Mouse (Mus musculus) lung, postnatal 0 days (tissue): ENCODE measurements at regions not wholly inside any gene's neighbourhood (a gene's known extent, or its start where the extent isn't known, plus 50 kb on each side); places are given as distances from the start of the nearest gene placed in this dataset.

Experiments
- ATAC-seq: fragments of 200-750 bp; cut with Nextera tagmentation; 2 replicates; pipeline ENCODE4 v1.8.0; 2017; ENCODE audit warnings: moderate library complexity
- DNase-seq: peaks from one replicate; pipeline ENCODE4 v3.0.0-alpha.2; 2016; ENCODE audit warnings: low spot score
- H3K27ac ChIP-seq: fragments of 300-500 bp; sonication (generic); 2 replicates; pipeline ENCODE4 v1.5.1; 2014; ENCODE audit warnings: antibody characterized with exemption, mild to moderate bottlenecking, low read length, mixed read lengths
- H3K27me3 ChIP-seq: fragments of 300-500 bp; sonication (generic); replicated peaks from 2 replicates; pipeline ENCODE4 v1.6.1; 2014; ENCODE audit warnings: low read length, mixed read lengths; ENCODE audit not compliant: insufficient read depth
- H3K36me3 ChIP-seq: fragments of 300-500 bp; sonication (generic); 2 replicates; pipeline ENCODE4 v1.6.1; 2014; ENCODE audit warnings: low read length, mixed read lengths; ENCODE audit not compliant: insufficient read depth
- H3K4me1 ChIP-seq: fragments of 300-500 bp; sonication (generic); 2 replicates; pipeline ENCODE4 v1.6.1; 2014; ENCODE audit warnings: antibody characterized with exemption, low read depth, low read length, mixed read lengths; ENCODE audit not compliant: insufficient read depth
- H3K4me2 ChIP-seq: fragments of 300-500 bp; sonication (generic); replicated peaks from 2 replicates; pipeline ENCODE4 v1.6.1; 2014; ENCODE audit warnings: low read depth, mild to moderate bottlenecking, low read length, moderate library complexity, mixed read lengths
- H3K4me3 ChIP-seq: fragments of 300-500 bp; sonication (generic); 2 replicates; pipeline ENCODE4 v1.5.1; 2014; ENCODE audit warnings: low read depth, low read length
- H3K9ac ChIP-seq: fragments of 300-500 bp; sonication (generic); replicated peaks from 2 replicates; pipeline ENCODE4 v1.6.1; 2014; ENCODE audit warnings: low read depth, mild to moderate bottlenecking
- H3K9me3 ChIP-seq: fragments of 300-500 bp; sonication (generic); 2 replicates; pipeline ENCODE4 v1.6.1; 2016; ENCODE audit warnings: low read length, mixed read lengths
- CTCF ChIP-seq: IDR thresholded peaks from 2 replicates; pipeline ENCODE4 v1.5.1; 2016; ENCODE audit warnings: antibody characterized with exemption, mild to moderate bottlenecking
- EP300 ChIP-seq: IDR thresholded peaks from 2 replicates; pipeline ENCODE4 v1.6.1; 2016; ENCODE audit warnings: antibody characterized with exemption, mild to moderate bottlenecking, control low read depth
- WGBS: fragments of 180-500 bp; shearing (Covaris S2); extraction: QIAGEN DNeasy Blood & Tissue Kit; methylation state at CpG from one replicate; pipeline ENCODE4 v1.1.7; 2014; 5-methylcytosine and 5-hydroxymethylcytosine counted together

- no peaks in the 10 kb centered on the region for H3K4me1 ChIP-seq
- H3K4me3 ChIP-seq: no peak overlapping the region
- no peak overlapping the region for H3K9ac ChIP-seq
- no peak overlapping the region for H3K27ac ChIP-seq
- H3K36me3 ChIP-seq: no peaks in the 10 kb centered on the region
- peak; percentile 54 for DNase-seq
- H3K9me3 ChIP-seq: no peaks in the 10 kb centered on the region
- TF ChIP-seq CTCF: no peak
- peak; percentile 30; the same call in 1 of the 2 replicates for TF ChIP-seq EP300
- no peaks in the 10 kb centered on the region for H3K27me3 ChIP-seq
- no peak; the same call in 1 of the 2 replicates for ATAC-seq
- no peak overlapping the region for H3K4me2 ChIP-seq
- 33% methylated on average over 2 of the region's 2 CpGs for WGBS
Observed at GRCm38 (mm10) chr4:105525135-105525534, 264.5 kb upstream of the Gm12728 start.

GRCm38 (mm10) chr4:105526755-105527154 lies 262.9 kb upstream of the Gm12728 start:
- no peak overlapping the region for H3K9ac ChIP-seq
- H3K36me3 ChIP-seq: no peaks in the 10 kb centered on the region
- H3K27ac ChIP-seq: no peak overlapping the region
- H3K4me2 ChIP-seq: no peak overlapping the region
- no peak for TF ChIP-seq CTCF
- no peak for TF ChIP-seq EP300
- no peaks in the 10 kb centered on the region for H3K4me1 ChIP-seq
- no peaks in the 10 kb centered on the region for H3K27me3 ChIP-seq
- ATAC-seq (no peak), DNase-seq (no peak)
- 82% methylated on average over 7 of the region's 7 CpGs for WGBS
- no peak overlapping the region for H3K4me3 ChIP-seq
- no peaks in the 10 kb centered on the region for H3K9me3 ChIP-seq

GRCm38 (mm10) chr4:105527316-105527715 lies 262.4 kb upstream of the Gm12728 start:
- Histone ChIP-seq H3K9ac (no peak overlapping the region), H3K4me3 (no peak overlapping the region), H3K4me1 (no peaks in the 10 kb centered on the region), H3K4me2 (no peak overlapping the region), H3K27ac (no peak overlapping the region), H3K9me3 (no peaks in the 10 kb centered on the region), H3K27me3 (no peaks in the 10 kb centered on the region), H3K36me3 (no peaks in the 10 kb centered on the region)
- DNase-seq (no peak), ATAC-seq (no peak)
- no peak for TF ChIP-seq CTCF
- WGBS: 79% methylated on average over 3 of the region's 3 CpGs

- Histone ChIP-seq H3K27me3 (no peaks in the 10 kb centered on the region), H3K9me3 (no peaks in the 10 kb centered on the region), H3K4me2 (no peak overlapping the region), H3K36me3 (no peaks in the 10 kb centered on the region), H3K4me1 (no peaks in the 10 kb centered on the region), H3K27ac (no peak overlapping the region), H3K9ac (no peak overlapping the region), H3K4me3 (no peak overlapping the region)
- WGBS: 72% methylated on average over 16 of the region's 16 CpGs
- DNase-seq: no peak
- TF ChIP-seq CTCF (no peak), EP300 (no peak)
- no peak for ATAC-seq
Observed at GRCm38 (mm10) chr4:105531651-105532425, 257.8 kb upstream of the Gm12728 start.

GRCm38 (mm10) chr4:105535451-105535850 lies 254.2 kb upstream of the Gm12728 start:
- Histone ChIP-seq H3K27ac (no peak overlapping the region), H3K4me3 (no peak overlapping the region), H3K36me3 (no peaks in the 10 kb centered on the region), H3K9ac (no peak overlapping the region), H3K4me2 (no peak overlapping the region), H3K4me1 (no peaks in the 10 kb centered on the region), H3K9me3 (no peaks in the 10 kb centered on the region), H3K27me3 (no peaks in the 10 kb centered on the region)
- no peak for ATAC-seq
- TF ChIP-seq EP300 (no peak), CTCF (no peak)
- DNase-seq: no peak
- 55% methylated on average over 6 of the region's 6 CpGs for WGBS

- Histone ChIP-seq H3K4me1 (peaks cover 5% of the 10 kb centered on the region; the same call in 1 of the 2 replicates), H3K27me3 (no peaks in the 10 kb centered on the region), H3K4me2 (no peak overlapping the region), H3K27ac (no peak overlapping the region), H3K36me3 (no peaks in the 10 kb centered on the region), H3K9ac (no peak overlapping the region), H3K9me3 (no peaks in the 10 kb centered on the region; the same call in 1 of the 2 replicates), H3K4me3 (no peak overlapping the region)
- no peak for ATAC-seq
- TF ChIP-seq EP300: no peak
- no peak for TF ChIP-seq CTCF
- DNase-seq: no peak
- WGBS: 67% methylated on average over 2 of the region's 2 CpGs
Observed at GRCm38 (mm10) chr4:105545486-105545885, 244.2 kb upstream of the Gm12728 start.
